Mouse (Mus musculus) stomach, adult 2 months (tissue): ENCODE data around the gene Igsf9. TPM values are rescaled to one million over a fixed set of nuclear protein-coding genes. Genes with fewer than 3 reads are reported as not detected.

Experiments
- polyA plus RNA-seq: library from polyadenylated mRNA; depleted of rRNA; stranded (reverse); fragments of >200 nt; gene quantifications from 2 replicates; pipeline ENCODE4 v1.2.3, GENCODE M21; 2012; rRNA removed

The Igsf9 gene
- polyA plus RNA-seq = 144 and 156 TPM in 2 replicates

DNA sequence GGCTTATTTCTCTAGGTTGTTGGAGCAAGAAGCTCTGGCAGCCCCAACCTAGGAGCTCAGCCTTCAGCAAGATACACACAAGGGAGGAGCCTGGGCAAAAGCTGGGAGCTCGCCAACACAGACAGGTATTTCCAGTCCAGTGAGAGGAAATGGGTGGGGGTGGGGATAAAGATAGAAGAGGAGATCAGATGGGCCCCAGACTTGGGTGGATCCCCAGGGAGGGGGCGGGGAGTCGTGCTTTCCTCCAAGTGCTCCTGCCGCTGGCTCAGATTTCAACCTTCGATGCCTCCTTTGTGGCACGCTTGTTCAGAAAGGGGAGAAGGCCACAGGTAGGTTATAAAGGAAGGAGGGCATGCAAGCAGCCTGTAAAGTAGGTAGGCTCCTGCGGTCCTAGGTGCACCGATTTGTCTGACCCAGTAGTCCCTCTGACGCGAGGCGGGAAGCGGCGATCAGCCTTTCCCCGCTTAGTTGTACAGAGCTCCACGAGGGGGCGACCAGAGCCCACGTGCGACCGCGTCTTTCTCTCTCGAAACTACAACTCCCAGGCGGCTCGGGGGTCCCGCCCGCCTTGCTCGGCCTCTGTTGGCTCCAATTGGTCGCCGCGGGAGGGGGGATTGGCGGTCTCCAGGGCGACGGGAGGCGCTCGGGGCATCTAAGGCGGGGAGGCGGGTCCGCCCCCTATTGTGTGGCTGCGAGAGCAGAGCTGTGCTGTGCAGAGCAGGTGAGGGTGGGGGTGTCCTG is at the start of gene Igsf9:
Gene Igsf9 (plus strand): TSS at position 249 of the 741 bp plus-strand sequence.

GRCm38 (mm10) chr1:172475054-172475741 is 6.4 kb upstream of the Igsf9 start, which contains the start of gene Slamf9:
Gene Slamf9 (plus strand): TSS chr1:172475358.

GRCm38 (mm10) chr1:172499765-172500441 is 18.3 kb downstream of the Igsf9 start, which contains the start of gene Tagln2:
Gene Tagln2 (plus strand): TSS chr1:172500047.

DNA sequence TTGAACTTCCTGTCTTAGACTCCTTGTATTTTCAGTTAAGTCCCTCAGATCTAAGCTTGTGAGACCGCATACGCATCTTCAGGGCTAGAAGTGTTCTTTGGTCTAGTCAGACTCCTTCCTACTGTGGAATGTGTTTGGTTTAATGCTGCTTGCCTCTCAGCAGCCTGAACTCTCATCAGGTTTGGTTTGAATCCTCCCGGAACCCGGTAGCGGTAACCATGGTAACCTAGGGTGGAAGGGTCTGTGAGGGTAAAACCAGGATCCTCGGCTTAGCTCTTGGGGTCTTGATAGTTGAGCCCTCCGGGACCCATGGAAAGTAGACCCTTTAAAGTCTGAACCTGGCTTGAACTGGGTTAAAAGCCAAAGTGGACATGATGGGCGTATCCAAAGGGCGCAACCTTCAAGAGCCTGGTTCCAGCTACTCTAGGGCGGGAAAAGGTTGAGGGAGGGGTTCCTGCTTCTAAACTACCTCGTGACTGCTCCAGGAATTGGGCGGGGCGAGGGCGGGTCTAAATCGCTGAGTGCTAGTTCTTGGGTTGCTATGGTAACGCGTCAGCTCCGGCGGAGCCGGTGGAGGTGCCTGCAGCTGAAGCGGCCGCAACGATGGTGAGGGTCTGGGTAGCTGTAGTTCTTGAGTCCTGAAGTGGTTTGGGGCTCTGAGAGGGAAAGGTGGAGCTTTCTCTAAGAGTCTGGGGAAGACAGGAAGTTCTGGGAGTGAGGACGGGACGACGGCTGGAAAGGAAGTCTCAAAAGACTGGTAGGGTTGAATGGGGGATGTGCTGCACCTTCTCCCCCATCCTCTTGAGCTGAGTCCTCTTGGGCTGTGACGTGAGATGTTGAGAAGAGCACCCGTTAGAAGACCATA is 39.2 kb downstream of the Igsf9 start, which contains the start of gene Cfap45:
Gene Cfap45 (plus strand): TSS at position 226 of the 865 bp plus-strand sequence.

Other genes starting within 250 kb of the Igsf9 start
- 0.10 TPM in 1 of 2 replicates, not detected in the other for gene Atp1a4, start 223.4 kb upstream of the Igsf9 start, polyA plus RNA-seq
- gene Igsf8, start 220.1 kb upstream of the Igsf9 start, polyA plus RNA-seq = 52.9 and 69.9 TPM in 2 replicates
- gene Atp1a2, start 183.7 kb upstream of the Igsf9 start, polyA plus RNA-seq = 5.7 and 8.7 TPM in 2 replicates
- gene Kcnj9, start 152.5 kb upstream of the Igsf9 start, polyA plus RNA-seq = 0.12 and 0.14 TPM in 2 replicates
- gene Kcnj10, start 140.6 kb upstream of the Igsf9 start, polyA plus RNA-seq = 0.18 and 0.25 TPM in 2 replicates
- gene Pigm, start 105.2 kb upstream of the Igsf9 start, polyA plus RNA-seq = 2.8 and 3.3 TPM in 2 replicates
- 4.5 and 5.6 TPM in 2 replicates for gene Slamf9, start 6.4 kb upstream of the Igsf9 start, polyA plus RNA-seq
- gene Tagln2, start 18.3 kb downstream of the Igsf9 start, polyA plus RNA-seq = 605 and 729 TPM in 2 replicates
- gene Cfap45, start 39.0 kb downstream of the Igsf9 start, polyA plus RNA-seq = 3.8 and 4.0 TPM in 2 replicates
- 31.8 and 65.5 TPM in 2 replicates for gene Vsig8, start 74.2 kb downstream of the Igsf9 start, polyA plus RNA-seq
- gene Slamf8, start 108.8 kb downstream of the Igsf9 start, polyA plus RNA-seq = 0.42 and 0.81 TPM in 2 replicates
- gene Fcrl6, start 120.8 kb downstream of the Igsf9 start, polyA plus RNA-seq = not detected in 2 replicates
- gene Dusp23, start 151.2 kb downstream of the Igsf9 start, polyA plus RNA-seq = 15.7 and 21.8 TPM in 2 replicates
- 0.04 TPM in 2 replicates for gene Crp, start 216.3 kb downstream of the Igsf9 start, polyA plus RNA-seq